Mouse (Mus musculus) liver, embryonic 13.5 days (tissue): Measurements from ENCODE around the gene Rbmxl1. TPM values are rescaled to one million over a fixed set of nuclear protein-coding genes. Genes with fewer than 3 reads are reported as not detected.

Source experiments
- ATAC-seq: fragments of 200-750 bp; cut with Nextera tagmentation; 2 replicates; pipeline ENCODE4 v1.8.0; 2017; ENCODE audit warnings: low read depth, mild to moderate bottlenecking, moderate number of reproducible peaks, moderate library complexity
- DNase-seq: peaks from one replicate; pipeline ENCODE4 v3.0.0; 2022
- H3K27ac ChIP-seq: fragments of 300-500 bp; sonication (generic); 2 replicates; pipeline ENCODE4 v1.5.1; 2015; ENCODE audit warnings: moderate library complexity, mild to moderate bottlenecking, inconsistent platforms
- H3K27me3 ChIP-seq: fragments of 300-500 bp; sonication (generic); 2 replicates; pipeline ENCODE4 v1.6.1; 2015; ENCODE audit warnings: mild to moderate bottlenecking, inconsistent platforms
- H3K36me3 ChIP-seq: fragments of 300-500 bp; sonication (generic); 2 replicates; pipeline ENCODE4 v1.6.1; 2015; ENCODE audit warnings: mild to moderate bottlenecking, inconsistent platforms
- H3K4me1 ChIP-seq: fragments of 300-500 bp; sonication (generic); replicated peaks from 2 replicates; pipeline ENCODE4 v1.6.1; 2015; ENCODE audit warnings: inconsistent platforms
- H3K4me2 ChIP-seq: fragments of 300-500 bp; sonication (generic); 2 replicates; pipeline ENCODE4 v1.6.1; 2015; ENCODE audit warnings: inconsistent platforms, mild to moderate bottlenecking, moderate library complexity
- H3K4me3 ChIP-seq: fragments of 300-500 bp; sonication (generic); replicated peaks from 2 replicates; pipeline ENCODE4 v1.5.1; 2015; ENCODE audit warnings: mild to moderate bottlenecking, inconsistent platforms
- H3K9ac ChIP-seq: fragments of 300-500 bp; sonication (generic); 2 replicates; pipeline ENCODE4 v1.6.1; 2015; ENCODE audit warnings: mild to moderate bottlenecking, inconsistent platforms
- H3K9me3 ChIP-seq: fragments of 300-500 bp; sonication (generic); replicated peaks from 2 replicates; pipeline ENCODE4 v1.6.1; 2016; ENCODE audit warnings: inconsistent platforms
- WGBS: fragments of 180-500 bp; shearing (Covaris S2); methylation state at CpG from one replicate; pipeline ENCODE4 v1.1.7; 2015; ENCODE audit not compliant: insufficient replicate concordance; 5-methylcytosine and 5-hydroxymethylcytosine counted together
- polyA plus RNA-seq: library from polyadenylated mRNA; unstranded; fragments of >200 nt; fragmentation: Nextera tagmentation; extraction: Ambion mirVana; gene quantifications from 2 replicates; pipeline ENCODE4 v1.2.1, GENCODE M21; 2015

Rbmxl1 gene
- polyA plus RNA-seq, 1 experiment from 2014 or later: 137 TPM

DNA sequence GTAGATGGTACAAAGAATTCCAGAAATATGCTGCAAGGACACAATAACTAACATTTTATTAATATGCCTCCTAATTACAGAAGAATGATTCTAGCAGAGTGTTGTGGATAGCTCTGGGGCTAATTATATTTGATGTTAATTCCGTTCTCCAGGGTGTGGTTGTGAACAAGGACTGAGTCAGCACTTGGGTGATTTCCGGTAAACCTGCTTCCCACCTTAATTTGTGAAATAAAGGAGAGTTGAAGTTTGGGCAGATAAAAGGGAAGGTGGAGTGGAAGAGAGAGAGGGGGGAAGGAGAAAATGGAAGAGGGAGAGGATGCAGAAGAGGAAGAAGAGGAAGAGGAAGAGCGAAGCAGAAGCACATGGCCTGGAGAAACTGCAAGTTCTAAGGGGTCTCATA, 19.0 kb downstream of the Rbmxl1 start:
- no peak overlapping the region for H3K4me3 ChIP-seq
- no peaks in the 10 kb centered on the region for H3K9me3 ChIP-seq
- no peak overlapping the region for H3K9ac ChIP-seq
- no peaks in the 10 kb centered on the region for H3K4me1 ChIP-seq
- H3K27me3 ChIP-seq: no peaks in the 10 kb centered on the region
- no peak overlapping the region for H3K4me2 ChIP-seq
- DNase-seq (no peak), ATAC-seq (no peak)
- WGBS: 70% methylated on average over 3 of the region's 3 CpGs
- H3K27ac ChIP-seq: no peak overlapping the region
- H3K36me3 ChIP-seq: no peaks in the 10 kb centered on the region

- WGBS: 48% methylated on average over 6 of the region's 6 CpGs
- ATAC-seq: no peak
- H3K9ac ChIP-seq: no peak overlapping the region
Observed at GRCm38 (mm10) chr8:78477051-78477829, 31.5 kb downstream of the Rbmxl1 start.

GRCm38 (mm10) chr8:78467889-78468288, 40.8 kb downstream of the Rbmxl1 start:
- H3K27ac ChIP-seq: no peak overlapping the region
- H3K4me3 ChIP-seq: no peak overlapping the region
- 0 out of 2 replicates have a peak, but pooled peaks cover 5% of the 10 kb centered on the region for H3K9me3 ChIP-seq
- H3K4me1 ChIP-seq: no peaks in the 10 kb centered on the region
- no peak overlapping the region for H3K9ac ChIP-seq
- no peak for DNase-seq
- no peaks in the 10 kb centered on the region for H3K27me3 ChIP-seq
- WGBS: 77% methylated on average over 2 of the region's 2 CpGs
- ATAC-seq: no peak
- no peak overlapping the region for H3K4me2 ChIP-seq
- no peaks in the 10 kb centered on the region for H3K36me3 ChIP-seq

More at GRCm38 (mm10) chr8:78477051-78477829, 31.5 kb downstream of the Rbmxl1 start:
- Histone ChIP-seq H3K27ac (no peak overlapping the region), H3K36me3 (no peaks in the 10 kb centered on the region), H3K9me3 (no peaks in the 10 kb centered on the region), H3K27me3 (no peaks in the 10 kb centered on the region), H3K4me2 (no peak overlapping the region), H3K4me1 (no peaks in the 10 kb centered on the region), H3K4me3 (no peak overlapping the region)
- DNase-seq: no peak

GRCm38 (mm10) chr8:78463941-78464340, 44.8 kb downstream of the Rbmxl1 start:
- Histone ChIP-seq H3K4me2 (no peak overlapping the region), H3K27ac (no peak overlapping the region), H3K9me3 (0 out of 2 replicates have a peak, but pooled peaks cover 5% of the 10 kb centered on the region), H3K9ac (no peak overlapping the region), H3K36me3 (no peaks in the 10 kb centered on the region), H3K4me1 (no peaks in the 10 kb centered on the region), H3K27me3 (no peaks in the 10 kb centered on the region), H3K4me3 (no peak overlapping the region)
- ATAC-seq (no peak), DNase-seq (no peak)
- 64% methylated on average over 2 of the region's 2 CpGs for WGBS

DNA sequence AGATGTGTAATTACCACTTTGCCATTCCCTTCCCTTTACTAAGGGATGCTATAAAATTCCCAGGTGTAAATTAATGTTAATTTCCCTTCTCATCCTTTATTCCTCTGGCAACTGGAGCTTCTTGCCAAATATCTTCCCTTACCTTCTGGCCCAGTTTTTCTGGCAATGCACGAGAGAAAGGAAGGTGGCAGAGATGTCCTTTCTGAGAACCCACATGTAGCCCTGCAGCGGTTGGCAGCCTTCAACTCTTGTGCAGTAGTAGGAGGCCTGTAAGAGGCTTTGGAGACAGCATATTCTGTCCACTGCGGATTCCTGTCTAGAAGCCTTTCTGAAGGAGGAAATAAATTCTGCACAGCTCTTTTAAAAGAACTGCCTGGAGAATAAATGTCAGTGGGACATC, 52.3 kb downstream of the Rbmxl1 start:
- 55% methylated on average over 3 of the region's 3 CpGs for WGBS
- H3K9me3 ChIP-seq: no peaks in the 10 kb centered on the region
- ATAC-seq (no peak), DNase-seq (no peak)
- H3K36me3 ChIP-seq: no peaks in the 10 kb centered on the region
- no peak overlapping the region for H3K4me2 ChIP-seq
- no peak overlapping the region for H3K4me3 ChIP-seq
- H3K27me3 ChIP-seq: no peaks in the 10 kb centered on the region
- H3K9ac ChIP-seq: no peak overlapping the region
- H3K27ac ChIP-seq: no peak overlapping the region
- H3K4me1 ChIP-seq: no peaks in the 10 kb centered on the region

Other genes starting within 250 kb of the Rbmxl1 start
- gene Pou4f2, start 72.3 kb downstream of the Rbmxl1 start, polyA plus RNA-seq: not detected in 2 replicates
- 6.7 and 8.1 TPM in 2 replicates for gene Slc10a7, start 448 bp upstream of the Rbmxl1 start, polyA plus RNA-seq